ENCODE assay signal across 31 mouse cellular contexts in genomic region chr2:112913796-112914195, GRCm38 (mm10).
DNase-seq lines count a peak whose midpoint lies in the region; ATAC-seq and TF ChIP-seq lines count a peak whose summit lies in the region.
"Had no signal": no experiment of that assay in that cellular context is flagged by ENCODE, and none has a peak within 500 bp of the region (broad histone marks: within the 10 kb centered on the region; RNA-seq: fewer than 3 reads in every experiment).

No protein-coding gene starts in this region.

- peaks cover 4 to 47% of the 10 kb centered on the region in 2 experiments; a peak in 3 of 4 replicates for H3K4me1 ChIP-seq in CH12.LX (ENCODE audit: control insufficient read depth in 1 of 2, insufficient read depth in 2 of 2)
- peaks cover 8% of the 10 kb centered on the region; the same call in 1 of the 2 replicates for H3K4me1 ChIP-seq in cerebellum, adult 2 months (ENCODE audit: control insufficient read depth, insufficient read depth, low read length)
- H3K4me1 ChIP-seq: embryonic facial prominence, embryonic 12.5 days; forebrain, embryonic 10.5 days; heart, embryonic 13.5 days; limb, embryonic 10.5 days; limb, embryonic 15.5 days; liver, embryonic 13.5 days; midbrain, embryonic 13.5 days had no signal

- ATAC-seq in cerebellum, adult (ENCODE audit: insufficient number of reproducible peaks, low FRiP score, low TSS enrichment), result peak; percentile 72; the same call in 1 of the 2 replicates
- ATAC-seq: forebrain, embryonic 16.5 days; intestine, postnatal 0 days; lung, postnatal 0 days; midbrain, embryonic 13.5 days; Patski had no signal

- no peaks in the 10 kb centered on the region for H3K9me3 ChIP-seq in CH12.LX (replicated peaks; ENCODE audit: low read length)
- H3K9me3 ChIP-seq: embryonic facial prominence, embryonic 12.5 days; forebrain, embryonic 10.5 days; G1E; heart, embryonic 13.5 days; limb, embryonic 10.5 days; limb, embryonic 15.5 days; liver, embryonic 13.5 days; midbrain, embryonic 13.5 days; neural tube, embryonic 13.5 days had no signal

- no peaks in the 10 kb centered on the region for H3K27me3 ChIP-seq in CH12.LX (replicated peaks)
- no peaks in the 10 kb centered on the region for H3K27me3 ChIP-seq in cerebellum, adult 2 months (ENCODE audit: control insufficient read depth, insufficient read depth, low read length)
- H3K27me3 ChIP-seq: embryonic facial prominence, embryonic 12.5 days; heart, embryonic 13.5 days; limb, embryonic 15.5 days; liver, embryonic 13.5 days; midbrain, embryonic 13.5 days; neural tube, embryonic 13.5 days; Patski had no signal

- TF ChIP-seq POLR2A in CH12.LX (IDR thresholded peaks at IDR 0.05; ENCODE audit: low read depth, low read length), result no peak
- no peak for TF ChIP-seq POLR2A in cerebellum, adult 2 months (IDR thresholded peaks at IDR 0.05; ENCODE audit: borderline replicate concordance, insufficient read depth, low read length)

- no peaks in the 10 kb centered on the region for H3K79me2 ChIP-seq in CH12.LX (replicated peaks; ENCODE audit: control insufficient read depth, extremely low read depth, insufficient read depth, poor library complexity, severe bottlenecking)

- in situ Hi-C loops in CH12.LX (cut with MboI; ENCODE audit: low pct_ligation_motif_present, low pct_unique_long_range_greater_than_20kb, low sequenced_read_pairs), result no loop called here

- dilution Hi-C loops in CH12.LX (cut with MboI; ENCODE audit: extremely low pct_ligation_motif_present, extremely low pct_unique_long_range_greater_than_20kb, low sequenced_read_pairs), result no loop called here

- DNase-seq in cerebellum, postnatal 4 days (ENCODE audit: low spot score in 2 of 2), result no peak
- no peak for DNase-seq in CH12.LX (ENCODE audit: extremely low read depth)
- DNase-seq in cerebellum, adult 2 months, result peak; percentile 32 to 77
- DNase-seq in cerebellum, postnatal 36 days, result peak; percentile 14 to 29
- no peak for DNase-seq in testis, postnatal 10 days (ENCODE audit: low spot score)
- no peak for DNase-seq in kidney, postnatal 36 days
- DNase-seq: adrenal gland, postnatal 10 days; embryo, embryonic 11 days; gastrocnemius, postnatal 36 days; heart, postnatal 10 days; kidney, adult 9 months; kidney, postnatal 14 days; liver, embryonic 13.5 days; lung, adult 18-20 months; right cerebral cortex, postnatal 4 days; thymus, postnatal 14 days had no signal

- no peaks in the 10 kb centered on the region for H3K36me3 ChIP-seq in CH12.LX (replicated peaks in 1 of 2; ENCODE audit: control insufficient read depth in 1 of 2, insufficient read depth in 1 of 2, low read length in 1 of 2)
- H3K36me3 ChIP-seq: embryonic facial prominence, embryonic 12.5 days; forebrain, embryonic 10.5 days; G1E; heart, embryonic 13.5 days; limb, embryonic 10.5 days; limb, embryonic 15.5 days; liver, embryonic 13.5 days; midbrain, embryonic 13.5 days; neural tube, embryonic 13.5 days had no signal

- H3K9ac ChIP-seq in CH12.LX (ENCODE audit: insufficient read depth, low read depth), result no peak overlapping the region
- H3K9ac ChIP-seq: embryonic facial prominence, embryonic 12.5 days; heart, embryonic 13.5 days; hindbrain, embryonic 14.5 days; limb, embryonic 15.5 days; liver, embryonic 13.5 days; midbrain, embryonic 13.5 days; neural tube, embryonic 13.5 days had no signal

- no peak overlapping the region for H3K4me3 ChIP-seq in CH12.LX (replicated peaks in 1 of 3; ENCODE audit: low read depth in 2 of 3, low read length in 2 of 3, poor library complexity in 1 of 3)
- no peak overlapping the region for H3K4me3 ChIP-seq in cerebellum, adult 2 months (replicated peaks; ENCODE audit: insufficient read depth, low read depth, low read length)
- H3K4me3 ChIP-seq: embryonic facial prominence, embryonic 12.5 days; forebrain, embryonic 10.5 days; heart, embryonic 13.5 days; limb, embryonic 10.5 days; limb, embryonic 15.5 days; liver, embryonic 13.5 days; midbrain, embryonic 13.5 days; neural tube, embryonic 13.5 days had no signal

- no peak overlapping the region for H3K27ac ChIP-seq in CH12.LX (ENCODE audit: insufficient read depth, low read depth)
- H3K27ac ChIP-seq in cerebellum, adult 2 months (ENCODE audit: insufficient read depth, low read length), result no peak overlapping the region
- H3K27ac ChIP-seq: embryonic facial prominence, embryonic 12.5 days; forebrain, embryonic 10.5 days; heart, embryonic 13.5 days; hindbrain, embryonic 14.5 days; limb, embryonic 10.5 days; limb, embryonic 15.5 days; liver, embryonic 13.5 days; macrophage; midbrain, embryonic 13.5 days; neural tube, embryonic 13.5 days had no signal

- TF ChIP-seq CTCF in CH12.LX (conservative IDR thresholded peaks at IDR 0.05 in 1 of 2, IDR thresholded peaks at IDR 0.05 in 1 of 2; ENCODE audit: low read depth in 2 of 2, low read length in 2 of 2), result no peak
- no peak for TF ChIP-seq CTCF in cerebellum, adult 2 months (IDR thresholded peaks at IDR 0.05; ENCODE audit: borderline replicate concordance, insufficient read depth, low read depth, low read length)

- no peak for TF ChIP-seq RAD21 in CH12.LX (IDR thresholded peaks at IDR 0.05; ENCODE audit: low read depth, low read length)

- H3K4me2 ChIP-seq in CH12.LX (ENCODE audit: insufficient read depth, low read depth, poor library complexity, severe bottlenecking), result no peak overlapping the region
- H3K4me2 ChIP-seq: embryonic facial prominence, embryonic 12.5 days; heart, embryonic 13.5 days; hindbrain, embryonic 14.5 days; limb, embryonic 15.5 days; liver, embryonic 13.5 days; midbrain, embryonic 13.5 days; neural tube, embryonic 13.5 days had no signal

- TF ChIP-seq EP300 in CH12.LX (IDR thresholded peaks at IDR 0.05; ENCODE audit: low read length), result 0 out of 2 replicates have a peak, but pooled peaks have one; percentile 26

TF ChIP-seq in CH12.LX, 34 proteins besides CTCF, POLR2A, EP300 and RAD21:
- TF ChIP-seq ZMIZ1 (IDR thresholded peaks at IDR 0.05; ENCODE audit: low read depth, low read length), result no peak
- no peak for TF ChIP-seq TCF12 (IDR thresholded peaks at IDR 0.05; ENCODE audit: low read depth, low read length)
- TF ChIP-seq BHLHE40 (IDR thresholded peaks at IDR 0.05; ENCODE audit: low read depth, low read length), result no peak
- no peak for TF ChIP-seq ETS1 (conservative IDR thresholded peaks at IDR 0.05; ENCODE audit: low read depth, low read length)
- TF ChIP-seq USF1 (IDR thresholded peaks at IDR 0.05; ENCODE audit: low read depth, low read length), result no peak
- no peak for TF ChIP-seq ELF1 (IDR thresholded peaks at IDR 0.05; ENCODE audit: low read depth, low read length)
- no peak for TF ChIP-seq SIN3A (IDR thresholded peaks at IDR 0.05; ENCODE audit: low read length)
- TF ChIP-seq JUN (IDR thresholded peaks at IDR 0.05; ENCODE audit: insufficient read depth, low read depth, low read length), result no peak
- no peak for TF ChIP-seq MAFK (IDR thresholded peaks at IDR 0.05; ENCODE audit: insufficient replicate concordance, low read length)
- no peak for TF ChIP-seq IRF4 (IDR thresholded peaks at IDR 0.05; ENCODE audit: low read depth, low read length)
- TF ChIP-seq JUND (conservative IDR thresholded peaks at IDR 0.05; ENCODE audit: low read depth, low read length), result no peak
- no peak for TF ChIP-seq USF2 (conservative IDR thresholded peaks at IDR 0.05; ENCODE audit: low read depth, low read length)
- no peak for TF ChIP-seq NELFE (IDR thresholded peaks at IDR 0.05; ENCODE audit: low read depth, low read length)
- no peak for TF ChIP-seq ZC3H11A (IDR thresholded peaks at IDR 0.05; ENCODE audit: low read depth, low read length)
- no peak for TF ChIP-seq MEF2A (IDR thresholded peaks at IDR 0.05; ENCODE audit: borderline replicate concordance, low read depth, low read length)
- TF ChIP-seq CHD1 (IDR thresholded peaks at IDR 0.05; ENCODE audit: low read depth, low read length), result no peak
- TF ChIP-seq UBTF (IDR thresholded peaks at IDR 0.05; ENCODE audit: low read depth, low read length), result no peak
- no peak for TF ChIP-seq CHD2 (IDR thresholded peaks at IDR 0.05; ENCODE audit: low read length)
- no peak for TF ChIP-seq MAZ (IDR thresholded peaks at IDR 0.05; ENCODE audit: low read depth, low read length)
- no peak for TF ChIP-seq TBP (conservative IDR thresholded peaks at IDR 0.05; ENCODE audit: low read depth, low read length)

Comparison
In these comparisons a context has a peak if more than half of its experiments do, and no peak if none do; other contexts are left out.
1. DNase-seq: peak in cerebellum, adult 2 months (2 of 2) and cerebellum, postnatal 36 days (2 of 2); none in cerebellum, postnatal 4 days (0 of 2), CH12.LX (single experiment), testis, postnatal 10 days (single experiment) and kidney, postnatal 36 days (0 of 2).